Mouse (Mus musculus) A20 (cell line): Measurements from ENCODE around the gene Olfr564.

ENCODE experiments used
- DNase-seq: peaks from one replicate; pipeline ENCODE4 v3.0.0-alpha.2; 2011; ENCODE audit warnings: low read depth, low spot score

The Olfr564 gene

GRCm38 (mm10) chr7:102803180-102803579, at the start of gene Olfr564:
Olfr564 (plus strand) TSS chr7:102803480.
- no peak for DNase-seq

- DNase-seq = no peak
Observed at GRCm38 (mm10) chr7:102759266-102759665, 44.0 kb upstream of the Olfr564 start, which contains the start of the genes Olfr560 and Olfr78. Olfr560 (minus strand) TSS chr7:102759366. Olfr78 (minus strand) TSS chr7:102759471.

- no peak for DNase-seq
Observed at GRCm38 (mm10) chr7:102770921-102771320, 32.4 kb upstream of the Olfr564 start, which contains the start of gene Olfr561. Olfr561 (plus strand) TSS chr7:102771221.
